Mouse (Mus musculus) ES-CJ7 (cell line): ENCODE data around the gene Cd151.

Source experiments
- DNase-seq: peaks from one replicate; pipeline ENCODE4 v3.0.0; 2011; ENCODE audit warnings: low read depth, low spot score

The Cd151 gene

GRCm38 (mm10) chr7:141493729-141494128 lies 26.5 kb downstream of the Cd151 start:
- DNase-seq = no peak

- DNase-seq = no peak
Observed at GRCm38 (mm10) chr7:141495379-141495778, 28.2 kb downstream of the Cd151 start.

DNA sequence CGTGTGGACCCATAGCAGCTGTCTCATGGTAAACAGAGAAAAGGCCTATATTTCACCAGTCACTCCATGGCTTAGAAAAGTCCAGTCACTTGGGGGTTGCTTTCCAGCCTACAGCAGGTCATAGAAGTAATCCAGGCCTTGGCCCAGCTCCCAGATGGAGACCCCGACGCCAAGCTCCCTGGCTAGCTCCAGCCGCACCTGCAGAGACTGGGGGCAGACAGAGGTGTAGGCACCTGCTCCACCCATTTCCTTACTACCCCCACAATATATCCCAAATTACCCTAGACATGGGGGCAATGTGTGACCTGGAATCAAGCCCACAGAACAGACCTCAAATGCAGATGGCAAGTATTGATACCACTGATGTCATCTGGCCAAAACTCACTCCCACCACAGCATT lies 28.7 kb downstream of the Cd151 start:
- DNase-seq = no peak

- no peak for DNase-seq
Observed at GRCm38 (mm10) chr7:141497600-141497999, 30.4 kb downstream of the Cd151 start.

DNA sequence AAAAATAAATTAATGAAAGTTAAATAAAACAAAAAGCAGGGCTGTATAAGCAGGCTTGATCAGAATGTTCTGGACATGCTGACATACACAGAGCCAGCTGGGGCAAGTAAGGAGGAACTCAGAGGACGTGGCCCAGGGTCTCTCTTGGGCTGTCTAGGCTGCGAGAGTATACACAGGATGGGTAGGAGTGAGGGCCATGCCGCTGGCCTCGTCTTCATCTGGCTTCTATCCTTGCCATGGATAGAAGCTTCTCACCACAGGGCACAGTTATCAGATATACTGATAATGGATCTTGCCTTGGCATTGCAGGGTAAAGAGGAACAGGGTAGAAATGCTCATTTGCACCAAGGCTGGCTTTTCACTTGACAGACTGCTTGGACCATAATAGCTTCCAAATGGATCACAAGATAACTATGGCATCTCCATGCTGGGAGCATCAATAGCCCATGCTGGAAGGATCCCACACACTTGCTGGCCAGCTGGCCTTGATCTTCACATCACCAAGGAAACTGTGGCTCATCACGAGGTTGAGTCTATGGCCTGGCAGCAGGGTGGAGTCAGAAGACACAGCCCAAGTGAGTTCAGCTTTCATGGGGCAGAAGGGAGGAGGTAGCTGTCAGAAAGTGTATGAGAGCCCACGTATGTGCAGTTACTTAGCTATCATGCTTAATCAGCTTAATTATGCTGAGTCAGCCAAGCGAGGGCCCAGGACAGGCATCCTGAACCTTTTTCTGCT lies 34.8 kb downstream of the Cd151 start:
- DNase-seq = no peak

GRCm38 (mm10) chr7:141502556-141502905 lies 35.3 kb downstream of the Cd151 start:
- no peak for DNase-seq

DNA sequence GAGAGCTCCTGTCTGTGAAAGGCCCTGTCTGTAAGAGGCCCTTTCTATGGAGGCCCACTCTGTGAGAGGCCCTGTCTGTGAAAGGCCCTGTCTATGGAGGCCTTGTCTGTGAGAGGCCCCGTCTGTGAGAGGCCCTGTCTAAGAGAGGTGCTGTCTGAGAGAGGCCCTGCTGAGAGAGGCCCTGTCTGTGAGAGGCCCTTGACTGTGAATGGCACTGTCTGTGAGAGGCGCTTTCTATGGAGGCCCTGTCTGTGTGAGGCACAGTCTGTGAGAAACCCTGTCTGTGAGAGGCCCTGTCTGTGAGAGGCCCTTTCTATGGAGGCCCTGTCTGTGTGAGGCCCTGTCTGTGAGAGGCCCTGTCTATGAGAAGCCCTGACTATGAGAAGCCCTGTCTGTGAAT lies 39.1 kb downstream of the Cd151 start:
- no peak for DNase-seq

DNA sequence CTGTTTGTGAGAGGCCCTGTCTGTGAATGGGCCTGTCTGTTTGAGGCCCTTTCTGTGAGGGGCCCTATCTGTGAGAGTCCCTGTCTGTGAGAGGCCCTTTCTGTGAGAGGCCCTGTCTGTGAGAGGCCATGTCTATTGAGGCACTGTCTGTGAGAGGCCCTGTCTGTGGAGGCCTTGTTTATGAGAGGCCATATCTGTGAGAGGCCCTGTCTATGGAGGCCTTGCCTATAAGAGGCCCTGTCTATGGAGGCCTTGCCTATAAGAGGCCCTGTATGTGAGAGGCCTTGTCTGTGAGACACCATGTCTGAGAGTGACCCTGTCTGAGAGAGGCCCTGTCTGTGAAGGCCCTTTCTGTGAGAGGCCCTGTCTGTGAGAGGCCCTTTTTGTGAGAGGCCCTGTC lies 41.0 kb downstream of the Cd151 start:
- DNase-seq = no peak

GRCm38 (mm10) chr7:141510196-141510595 lies 43.0 kb downstream of the Cd151 start:
- DNase-seq = no peak

DNA sequence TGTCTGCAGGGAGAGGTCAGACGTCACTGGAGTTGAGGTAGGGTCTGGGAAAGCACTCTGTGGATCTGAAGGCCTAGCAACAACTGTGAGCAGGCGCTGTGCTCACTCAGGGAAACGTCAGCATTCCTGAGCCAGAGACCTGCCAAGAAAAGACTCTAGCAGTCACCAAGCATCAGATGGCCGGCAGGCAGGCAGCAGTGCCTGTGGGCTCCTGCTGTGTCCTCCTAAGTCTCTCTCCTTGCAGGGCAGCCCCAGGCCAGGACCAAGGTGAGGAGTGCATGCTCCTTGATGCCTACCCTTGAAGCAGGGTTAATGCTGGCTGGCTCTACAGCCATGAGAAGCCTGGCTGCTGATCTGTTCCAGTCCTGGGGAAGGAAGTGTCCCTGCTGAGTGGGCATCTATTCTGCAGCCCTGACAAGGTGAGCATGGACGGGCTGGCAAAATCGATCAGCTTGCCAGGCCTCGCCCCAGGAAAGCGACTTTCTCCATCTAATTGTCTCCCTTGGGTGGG lies 43.5 kb downstream of the Cd151 start:
- DNase-seq = no peak

DNA sequence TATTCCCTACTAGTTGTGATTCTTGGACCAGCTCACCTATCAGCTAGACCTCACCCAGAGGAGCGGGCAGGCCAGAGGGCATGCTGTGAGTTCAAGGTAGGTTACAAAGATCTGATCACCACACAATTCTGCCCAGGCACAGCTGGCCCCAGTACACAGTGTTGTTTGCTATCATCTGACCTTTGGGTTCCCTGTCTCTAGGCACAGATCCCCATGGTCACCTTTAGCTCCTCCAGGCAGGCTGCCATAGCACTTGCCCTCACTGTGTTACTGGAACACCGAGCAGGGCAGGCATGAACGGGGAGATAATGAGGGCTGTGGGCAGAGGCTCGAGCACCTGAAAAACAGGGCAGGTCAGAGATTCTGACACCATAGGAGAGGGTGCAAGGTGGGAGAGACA lies 50.4 kb downstream of the Cd151 start:
- no peak for DNase-seq

- no peak for DNase-seq
Observed at GRCm38 (mm10) chr7:141518296-141518695, 51.1 kb downstream of the Cd151 start.

GRCm38 (mm10) chr7:141518926-141519325 lies 51.7 kb downstream of the Cd151 start:
- no peak for DNase-seq

- DNase-seq = no peak
Observed at GRCm38 (mm10) chr7:141519795-141520194, 52.6 kb downstream of the Cd151 start.
